Mouse (Mus musculus): Measurements from ENCODE around the gene Foxp4. TPM values are rescaled to one million over a fixed set of nuclear protein-coding genes. Genes with fewer than 3 reads are reported as not detected.

Gene Foxp4
- polyA plus RNA-seq, 1 experiment from 2014 or later = 22.3 TPM

GRCm38 (mm10) chr17:47841931-47842623, 82.4 kb downstream of the Foxp4 start:
- no peaks in the 10 kb centered on the region for H3K27me3 ChIP-seq (replicated peaks)
- H3K4me3 ChIP-seq (replicated peaks) = no peak overlapping the region
- H3K9ac ChIP-seq = no peak overlapping the region
- H3K9me3 ChIP-seq = 0 out of 2 replicates have a peak, but pooled peaks cover 4% of the 10 kb centered on the region
- H3K4me2 ChIP-seq (replicated peaks) = no peak overlapping the region
- 51% methylated on average over 19 of the region's 19 CpGs for WGBS
- H3K36me3 ChIP-seq = no peaks in the 10 kb centered on the region
- H3K4me1 ChIP-seq (replicated peaks) = peaks cover 10% of the 10 kb centered on the region; the same call in 1 of the 2 replicates
- H3K27ac ChIP-seq = 0 out of 2 replicates have a peak overlapping the region, but pooled peaks have one; percentile 40
- peak; percentile 72 for ATAC-seq

GRCm38 (mm10) chr17:47841521-47841920, 82.9 kb downstream of the Foxp4 start:
- ATAC-seq = no peak
- no peaks in the 10 kb centered on the region for H3K27me3 ChIP-seq (replicated peaks)
- no peak overlapping the region for H3K9ac ChIP-seq
- no peak overlapping the region for H3K4me3 ChIP-seq (replicated peaks)
- 0 out of 2 replicates have a peak, but pooled peaks cover 4% of the 10 kb centered on the region for H3K9me3 ChIP-seq
- H3K27ac ChIP-seq = no peak overlapping the region
- H3K4me1 ChIP-seq (replicated peaks) = peaks cover 10% of the 10 kb centered on the region; the same call in 1 of the 2 replicates
- H3K36me3 ChIP-seq = no peaks in the 10 kb centered on the region
- 90% methylated on average over 8 of the region's 8 CpGs for WGBS
- H3K4me2 ChIP-seq (replicated peaks) = no peak overlapping the region

DNA sequence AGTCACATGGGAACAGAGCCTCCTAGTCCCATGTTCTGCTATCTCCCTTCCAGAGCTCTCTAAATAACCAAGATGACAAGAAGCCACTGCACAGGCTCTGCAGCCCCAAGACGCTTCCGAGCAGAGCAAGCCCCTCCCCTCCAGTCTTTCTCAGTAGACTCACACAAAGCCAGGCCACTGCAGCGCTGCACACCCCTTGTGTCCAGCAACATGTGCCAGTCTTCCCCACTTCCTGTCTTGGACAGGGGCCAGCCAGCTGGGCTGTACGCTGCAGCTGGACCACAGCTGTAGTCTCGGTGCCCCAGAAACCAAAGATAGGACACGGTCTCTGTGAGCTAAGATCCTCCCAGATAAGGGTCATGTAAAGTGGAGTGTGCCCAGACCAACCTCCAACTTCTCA, 86.6 kb downstream of the Foxp4 start:
- Histone ChIP-seq H3K4me2 (replicated peaks) (no peak overlapping the region), H3K27ac (no peak overlapping the region), H3K9me3 (no peaks in the 10 kb centered on the region), H3K27me3 (replicated peaks) (no peaks in the 10 kb centered on the region; the same call in 1 of the 2 replicates), H3K4me1 (replicated peaks) (peaks cover 22% of the 10 kb centered on the region), H3K4me3 (replicated peaks) (no peak overlapping the region), H3K36me3 (no peaks in the 10 kb centered on the region), H3K9ac (no peak overlapping the region)
- 25% methylated on average over 6 of the region's 6 CpGs for WGBS
- ATAC-seq = no peak

- H3K9me3 ChIP-seq = no peaks in the 10 kb centered on the region
- peak within 1 kb of the TSS; percentile 72 for H3K4me3 ChIP-seq (replicated peaks)
- peak within 1 kb of the TSS; percentile 83 for H3K27ac ChIP-seq
- peak; percentile 41 for ATAC-seq
- H3K9ac ChIP-seq = peak within 1 kb of the TSS; percentile 73
- H3K36me3 ChIP-seq = 0 out of 2 replicates have a peak, but pooled peaks cover 3% of the 10 kb centered on the region
- no peaks in the 10 kb centered on the region; the same call in 1 of the 2 replicates for H3K27me3 ChIP-seq (replicated peaks)
- 5% methylated on average over 17 of the region's 18 CpGs for whole genome bisulfite sequencing
- H3K4me1 ChIP-seq (replicated peaks) = peaks cover 44% of the 10 kb centered on the region
- peak within 1 kb of the TSS; percentile 94 for H3K4me2 ChIP-seq (replicated peaks)
Observed at GRCm38 (mm10) chr17:47834482-47834767, 90.0 kb downstream of the Foxp4 start, which contains the start of gene Mdfi. Gene Mdfi, minus strand, starts transcription at chr17:47834691.

DNA sequence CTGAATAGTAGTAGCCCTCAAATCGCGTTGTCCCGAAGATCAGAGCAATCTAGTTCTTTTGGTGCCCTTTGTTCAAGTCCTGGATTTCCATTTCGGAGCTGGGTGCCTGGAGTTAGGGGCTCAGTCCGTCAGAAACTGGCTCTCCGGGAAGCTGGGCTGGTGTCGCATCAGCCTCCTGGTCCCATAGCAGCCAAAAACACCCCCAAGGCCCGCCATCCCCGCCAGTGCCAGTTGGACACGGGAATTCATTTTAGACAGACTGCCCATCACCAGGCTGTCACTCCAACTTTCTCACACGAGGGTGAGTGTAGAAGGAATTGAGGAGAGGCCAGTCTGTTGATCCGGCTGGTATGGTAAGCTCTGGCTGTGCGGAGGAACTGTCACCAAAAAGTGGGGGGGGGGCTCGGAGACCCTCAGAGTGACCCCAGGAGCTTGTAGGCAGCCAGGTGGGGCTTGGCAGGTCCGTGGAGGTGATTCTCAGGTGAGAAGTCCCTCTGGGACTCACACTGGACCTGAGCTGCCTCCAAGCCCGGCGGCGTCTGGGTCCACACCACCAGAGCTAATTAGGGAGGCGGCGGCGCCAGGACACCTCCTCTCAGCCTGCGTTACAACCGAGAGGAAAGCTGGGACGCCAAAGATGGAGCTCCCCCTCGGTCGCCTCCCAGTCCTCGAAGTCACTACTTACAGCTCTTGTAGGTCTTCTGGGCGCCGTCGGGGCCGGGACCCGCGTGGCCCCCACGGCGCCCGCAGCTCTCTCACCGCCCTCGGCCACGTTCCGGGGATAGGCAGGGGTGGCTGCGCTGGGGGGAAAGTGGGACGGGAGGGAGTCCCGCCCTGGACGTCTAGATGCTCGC, 90.6 kb downstream of the Foxp4 start:
- Histone ChIP-seq H3K9me3 (no peaks in the 10 kb centered on the region), H3K27me3 (replicated peaks) (no peaks in the 10 kb centered on the region; the same call in 1 of the 2 replicates), H3K4me3 (replicated peaks) (peak overlapping the region; percentile 72), H3K4me2 (replicated peaks) (peak overlapping the region; percentile 94), H3K36me3 (0 out of 2 replicates have a peak, but pooled peaks cover 3% of the 10 kb centered on the region), H3K9ac (peak overlapping the region; percentile 73), H3K4me1 (replicated peaks) (peaks cover 44% of the 10 kb centered on the region), H3K27ac (peak overlapping the region; percentile 83)
- WGBS = 2% methylated on average over 45 of the region's 45 CpGs
- ATAC-seq = 0 out of 2 replicates have a peak, but pooled peaks have one; percentile 14

DNA sequence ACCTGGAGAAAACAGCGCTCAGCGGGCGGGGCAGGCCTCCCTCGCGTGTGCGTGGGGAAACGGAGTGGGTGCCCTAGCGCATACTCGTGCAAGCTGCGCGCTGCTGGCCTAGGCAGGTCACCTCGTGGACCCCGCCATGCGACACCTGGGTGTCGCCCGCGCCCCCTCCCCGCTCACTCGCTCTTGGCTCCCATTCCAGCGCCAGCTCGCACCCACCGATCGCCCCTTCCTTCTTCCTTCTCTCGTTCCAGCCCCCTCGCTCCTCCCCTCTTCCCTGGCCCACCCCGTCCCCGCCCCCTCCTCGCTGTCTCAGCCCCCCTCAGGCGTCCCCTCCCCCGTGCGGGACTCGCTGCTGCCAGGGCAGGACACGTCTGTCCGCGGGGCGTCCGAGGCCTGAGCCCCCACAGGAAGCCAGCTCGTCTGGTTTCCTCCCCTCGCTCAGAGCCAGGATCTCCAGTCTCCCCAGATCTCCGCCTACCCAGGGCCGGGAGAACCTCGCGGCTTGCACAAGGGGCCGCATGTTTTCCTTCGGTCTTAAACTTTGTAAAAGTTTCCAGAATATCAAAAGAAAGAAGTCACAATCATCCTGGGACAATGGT, 91.3 kb downstream of the Foxp4 start:
- under 1% methylated on average over 41 of the region's 45 CpGs for WGBS
- no peaks in the 10 kb centered on the region for H3K9me3 ChIP-seq
- H3K27ac ChIP-seq = peak overlapping the region; percentile 83
- H3K36me3 ChIP-seq = 0 out of 2 replicates have a peak, but pooled peaks cover 4% of the 10 kb centered on the region
- ATAC-seq = peak; percentile 72
- peaks cover 44% of the 10 kb centered on the region for H3K4me1 ChIP-seq (replicated peaks)
- peak overlapping the region; percentile 73 for H3K9ac ChIP-seq
- H3K4me3 ChIP-seq (replicated peaks) = peak overlapping the region; percentile 72
- peak overlapping the region; percentile 94 for H3K4me2 ChIP-seq (replicated peaks)
- H3K27me3 ChIP-seq (replicated peaks) = no peaks in the 10 kb centered on the region; the same call in 1 of the 2 replicates

- ATAC-seq = peak; percentile 54
- peaks cover 43% of the 10 kb centered on the region for H3K4me1 ChIP-seq (replicated peaks)
Observed at GRCm38 (mm10) chr17:47832501-47833028, 91.9 kb downstream of the Foxp4 start.

DNA sequence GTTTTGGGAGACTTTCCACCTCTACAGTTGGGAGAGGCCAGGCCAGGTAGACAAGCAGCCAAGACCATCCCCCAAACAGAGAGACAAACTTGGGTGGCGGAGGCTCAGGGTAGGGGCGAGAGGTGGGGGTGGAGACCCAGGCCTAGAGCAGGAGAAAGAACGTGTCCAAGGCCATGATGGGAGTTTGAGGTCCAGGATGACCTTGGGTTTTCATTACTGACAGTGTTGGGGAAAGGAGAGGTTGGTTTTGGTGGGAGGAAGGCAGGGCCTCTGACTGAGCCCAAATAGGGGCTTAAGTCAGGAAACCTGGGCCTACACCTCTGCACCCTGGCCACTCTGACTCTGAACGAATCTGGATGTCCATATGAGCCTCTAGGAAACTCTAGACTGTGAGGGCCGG, 92.7 kb downstream of the Foxp4 start:
- ATAC-seq = no peak
- Histone ChIP-seq H3K27ac (peak overlapping the region; percentile 83), H3K9ac (peak overlapping the region; percentile 73), H3K27me3 (replicated peaks) (no peaks in the 10 kb centered on the region; the same call in 1 of the 2 replicates), H3K9me3 (no peaks in the 10 kb centered on the region), H3K36me3 (peaks cover 12% of the 10 kb centered on the region; the same call in 1 of the 2 replicates), H3K4me1 (replicated peaks) (peaks cover 39% of the 10 kb centered on the region), H3K4me2 (replicated peaks) (peak overlapping the region; percentile 94), H3K4me3 (replicated peaks) (peak overlapping the region; percentile 72)
- WGBS = 36% methylated on average over 5 of the region's 5 CpGs

More at GRCm38 (mm10) chr17:47832501-47833028, 91.9 kb downstream of the Foxp4 start:
- H3K27ac ChIP-seq = peak overlapping the region; percentile 83
- H3K4me2 ChIP-seq (replicated peaks) = peak overlapping the region; percentile 94
- no peaks in the 10 kb centered on the region for H3K9me3 ChIP-seq
- H3K9ac ChIP-seq = peak overlapping the region; percentile 73
- peak overlapping the region; percentile 72 for H3K4me3 ChIP-seq (replicated peaks)
- H3K27me3 ChIP-seq (replicated peaks) = no peaks in the 10 kb centered on the region; the same call in 1 of the 2 replicates
- 0 out of 2 replicates have a peak, but pooled peaks cover 5% of the 10 kb centered on the region for H3K36me3 ChIP-seq
- WGBS = under 1% methylated on average over 17 of the region's 17 CpGs

GRCm38 (mm10) chr17:47831161-47831560, 93.3 kb downstream of the Foxp4 start:
- WGBS = 21% methylated on average over 9 of the region's 9 CpGs
- Histone ChIP-seq H3K9ac (peak overlapping the region; percentile 73; the same call in 1 of the 2 replicates), H3K36me3 (peaks cover 12% of the 10 kb centered on the region; the same call in 1 of the 2 replicates), H3K4me3 (replicated peaks) (peak overlapping the region; percentile 72), H3K4me2 (replicated peaks) (peak overlapping the region; percentile 94), H3K4me1 (replicated peaks) (peaks cover 39% of the 10 kb centered on the region), H3K27ac (peak overlapping the region; percentile 22; the same call in 1 of the 2 replicates), H3K27me3 (replicated peaks) (no peaks in the 10 kb centered on the region; the same call in 1 of the 2 replicates), H3K9me3 (no peaks in the 10 kb centered on the region)
- no peak for ATAC-seq

GRCm38 (mm10) chr17:47821339-47821738, 103.1 kb downstream of the Foxp4 start:
- Histone ChIP-seq H3K9ac (no peak overlapping the region), H3K36me3 (peaks cover 31% of the 10 kb centered on the region), H3K4me2 (replicated peaks) (no peak overlapping the region), H3K4me3 (replicated peaks) (no peak overlapping the region), H3K27me3 (replicated peaks) (no peaks in the 10 kb centered on the region), H3K4me1 (replicated peaks) (0 out of 2 replicates have a peak, but pooled peaks cover 15% of the 10 kb centered on the region), H3K9me3 (no peaks in the 10 kb centered on the region), H3K27ac (no peak overlapping the region)
- 58% methylated on average over 8 of the region's 8 CpGs for WGBS
- peak; percentile 60 for ATAC-seq

DNA sequence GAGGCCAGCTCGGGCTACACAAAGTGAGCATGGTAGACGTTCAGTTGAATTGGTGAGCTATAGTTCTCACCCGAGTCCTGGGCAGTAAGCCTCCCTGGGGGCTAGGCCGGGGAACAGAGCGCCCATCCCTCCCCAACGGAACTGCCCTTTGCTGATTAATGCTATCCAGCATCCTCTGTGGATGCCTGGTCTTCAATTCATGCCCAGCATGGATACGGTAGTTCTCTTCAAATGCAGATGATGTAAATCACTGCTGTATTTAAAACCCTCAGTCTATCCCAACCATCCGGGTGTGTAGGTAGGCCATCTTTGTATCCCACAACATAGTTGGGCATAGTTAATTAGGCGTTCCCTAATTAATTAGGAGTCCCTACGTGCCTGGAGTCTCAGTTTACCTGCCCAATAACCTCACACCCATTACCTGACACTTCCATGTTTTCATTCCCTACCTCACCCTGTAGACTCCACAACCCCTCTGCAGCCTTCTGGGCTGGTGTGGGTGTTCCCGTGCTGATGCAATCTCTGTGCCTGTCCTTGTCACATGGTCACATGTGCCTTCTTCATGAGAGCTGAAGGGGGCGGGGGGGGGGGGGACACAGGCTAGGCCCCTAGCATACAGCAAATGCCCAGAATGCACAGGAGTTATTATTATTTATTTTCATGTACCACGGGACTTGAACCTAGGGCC, 106.3 kb downstream of the Foxp4 start:
- WGBS = 88% methylated on average over 13 of the region's 13 CpGs
- Histone ChIP-seq H3K4me3 (replicated peaks) (no peak overlapping the region), H3K9ac (no peak overlapping the region), H3K27me3 (replicated peaks) (no peaks in the 10 kb centered on the region), H3K36me3 (peaks cover 34% of the 10 kb centered on the region), H3K27ac (no peak overlapping the region), H3K4me1 (replicated peaks) (peaks cover 37% of the 10 kb centered on the region), H3K4me2 (replicated peaks) (no peak overlapping the region), H3K9me3 (no peaks in the 10 kb centered on the region)
- no peak for ATAC-seq
